Mouse (Mus musculus): ENCODE data around the gene Tlr5.

The Tlr5 gene

GRCm38 (mm10) chr1:182953667-182954066 is 921 bp upstream of the Tlr5 start:
- DNase-seq (ENCODE audit: low spot score): no peak

- no peak for DNase-seq (ENCODE audit: low spot score)
Observed at GRCm38 (mm10) chr1:182955047-182955620, 546 bp downstream of the Tlr5 start.

GRCm38 (mm10) chr1:182956186-182956960 is 1.8 kb downstream of the Tlr5 start:
- DNase-seq (ENCODE audit: low spot score): no peak

- DNase-seq (ENCODE audit: low spot score): no peak
Observed at GRCm38 (mm10) chr1:182957001-182957757, 2.6 kb downstream of the Tlr5 start.

GRCm38 (mm10) chr1:182957826-182958544 is 3.4 kb downstream of the Tlr5 start:
- DNase-seq (ENCODE audit: low spot score): no peak

GRCm38 (mm10) chr1:182958824-182959223 is 4.2 kb downstream of the Tlr5 start:
- no peak for DNase-seq (ENCODE audit: low spot score)

GRCm38 (mm10) chr1:182959251-182959691 is 4.7 kb downstream of the Tlr5 start:
- no peak for DNase-seq (ENCODE audit: low spot score)

- DNase-seq (ENCODE audit: low spot score): peak; percentile 79
Observed at GRCm38 (mm10) chr1:182959811-182960455, 5.3 kb downstream of the Tlr5 start.

GRCm38 (mm10) chr1:182961076-182961475 is 6.5 kb downstream of the Tlr5 start:
- no peak for DNase-seq (ENCODE audit: low spot score)

GRCm38 (mm10) chr1:182963329-182963728 is 8.7 kb downstream of the Tlr5 start:
- DNase-seq (ENCODE audit: low spot score): no peak

- DNase-seq (ENCODE audit: low spot score): no peak
Observed at GRCm38 (mm10) chr1:182964855-182965466, 10.4 kb downstream of the Tlr5 start.

- no peak for DNase-seq (ENCODE audit: low spot score)
Observed at GRCm38 (mm10) chr1:182968732-182969131, 14.1 kb downstream of the Tlr5 start.

- DNase-seq (ENCODE audit: low spot score): no peak
Observed at GRCm38 (mm10) chr1:182972240-182972639, 17.7 kb downstream of the Tlr5 start.

- DNase-seq (ENCODE audit: low spot score): no peak
Observed at GRCm38 (mm10) chr1:182974826-182975225, 20.2 kb downstream of the Tlr5 start.

- no peak for DNase-seq (ENCODE audit: low spot score)
Observed at GRCm38 (mm10) chr1:182980702-182981101, 26.1 kb downstream of the Tlr5 start.

- DNase-seq (ENCODE audit: low spot score): peak; percentile 84
Observed at GRCm38 (mm10) chr1:182982995-182983394, 28.4 kb downstream of the Tlr5 start.

GRCm38 (mm10) chr1:182983496-182984127 is 29.0 kb downstream of the Tlr5 start:
- no peak for DNase-seq (ENCODE audit: low spot score)

- DNase-seq (ENCODE audit: low spot score): no peak
Observed at GRCm38 (mm10) chr1:182986243-182986642, 31.7 kb downstream of the Tlr5 start.

- no peak for DNase-seq (ENCODE audit: low spot score)
Observed at GRCm38 (mm10) chr1:182986750-182987149, 32.2 kb downstream of the Tlr5 start.

- no peak for DNase-seq (ENCODE audit: low spot score)
Observed at GRCm38 (mm10) chr1:182987801-182988200, 33.2 kb downstream of the Tlr5 start.

GRCm38 (mm10) chr1:182988646-182989045 is 34.1 kb downstream of the Tlr5 start:
- no peak for DNase-seq (ENCODE audit: low spot score)
